Mouse (Mus musculus) gastrocnemius, postnatal 14 days (tissue): ENCODE results near the gene Tifab. TPM values are rescaled to one million over a fixed set of nuclear protein-coding genes. Genes with fewer than 3 reads are reported as not detected.

Experiments used
- DNase-seq: peaks from one replicate; pipeline ENCODE4 v3.0.0; 2021; ENCODE audit warnings: mixed read lengths
- intact Hi-C: fragments of 180-260 bp; cut with DNase I; formaldehyde crosslinking; loops from one replicate; pipeline ENCODE4 v1.15.1; 2025; ENCODE audit warnings: low total_unique reads
- total RNA-seq, 2 experiments: library from RNA; stranded (reverse); gene quantifications; 2 replicates each; pipeline ENCODE4 v1.2.3; 2021

The Tifab gene
- total RNA-seq, 2 experiments from 2014 or later: 0.31 to 0.44 TPM

GRCm38 (mm10) chr13:56144021-56144420, 34.7 kb downstream of the Tifab start:
- intact Hi-C loops: loop anchor here (5.0 kb wide), 1 partner anchor 42 kb away; no protein-coding TSS in a partner anchor
- DNase-seq: no peak

- no peak for DNase-seq
- intact Hi-C loops: loop anchor here (5.0 kb wide), 1 partner anchor 41 kb away; no protein-coding TSS in a partner anchor
These were observed 35.6 kb downstream of the Tifab start for GRCm38 (mm10) chr13:56143151-56143513.

- no peak for DNase-seq
- intact Hi-C loops: loop anchor here (5.0 kb wide), 1 partner anchor 40 kb away; no protein-coding TSS in a partner anchor
These were observed 36.1 kb downstream of the Tifab start for GRCm38 (mm10) chr13:56142382-56143150.

DNA sequence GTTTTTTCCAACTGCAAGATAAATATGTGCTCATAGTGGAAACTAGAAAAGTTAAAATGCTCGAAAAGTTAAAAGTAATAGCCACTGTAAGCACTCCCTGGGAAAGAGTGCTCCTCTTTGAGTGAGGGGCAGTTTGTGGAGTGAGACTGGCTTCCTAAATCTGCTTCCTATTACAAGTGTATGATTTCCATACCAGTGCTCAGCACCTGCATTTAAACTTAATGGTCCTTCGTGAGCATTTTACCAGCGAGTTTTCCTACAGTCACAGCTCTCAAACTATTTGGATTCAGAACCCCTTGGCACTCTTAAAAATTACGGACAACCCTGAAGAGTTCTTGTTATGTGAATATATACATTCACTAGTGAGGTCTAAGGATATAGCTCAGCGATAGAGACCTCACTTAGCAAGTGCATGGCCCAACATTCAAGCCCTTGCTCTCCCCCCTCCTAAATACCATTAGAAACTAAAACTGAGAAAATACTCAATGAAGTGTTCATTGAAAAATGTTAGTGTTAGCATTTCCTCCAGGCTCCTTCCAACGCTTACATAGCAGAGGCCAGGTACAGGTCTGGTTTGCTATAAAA, 39.4 kb downstream of the Tifab start:
- no peak for DNase-seq
- intact Hi-C loops: no loop called here

DNA sequence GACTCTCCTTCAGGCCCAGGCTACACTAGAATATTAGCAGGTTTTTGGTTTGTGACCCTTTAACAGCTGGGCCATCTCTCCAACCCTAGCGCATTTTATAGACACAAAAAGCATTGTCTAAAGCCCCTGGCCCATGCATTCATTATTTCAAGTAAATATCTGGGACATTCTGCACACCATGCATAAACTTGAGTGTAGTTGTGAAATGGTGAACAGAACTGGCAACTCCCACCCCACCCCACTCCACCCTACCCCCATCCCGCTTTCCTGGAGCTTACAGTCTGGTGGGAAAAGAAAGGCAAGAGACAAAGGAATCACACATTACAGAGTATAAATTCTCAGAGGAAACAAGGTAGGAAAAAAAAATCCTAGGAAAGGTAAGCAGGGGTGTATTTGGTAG, 42.5 kb downstream of the Tifab start, which contains the start of gene H2afy:
TSS of gene H2afy (minus strand) at position 162 of the 400 bp plus-strand sequence.
- intact Hi-C loops: no loop called here
- no peak for DNase-seq

DNA sequence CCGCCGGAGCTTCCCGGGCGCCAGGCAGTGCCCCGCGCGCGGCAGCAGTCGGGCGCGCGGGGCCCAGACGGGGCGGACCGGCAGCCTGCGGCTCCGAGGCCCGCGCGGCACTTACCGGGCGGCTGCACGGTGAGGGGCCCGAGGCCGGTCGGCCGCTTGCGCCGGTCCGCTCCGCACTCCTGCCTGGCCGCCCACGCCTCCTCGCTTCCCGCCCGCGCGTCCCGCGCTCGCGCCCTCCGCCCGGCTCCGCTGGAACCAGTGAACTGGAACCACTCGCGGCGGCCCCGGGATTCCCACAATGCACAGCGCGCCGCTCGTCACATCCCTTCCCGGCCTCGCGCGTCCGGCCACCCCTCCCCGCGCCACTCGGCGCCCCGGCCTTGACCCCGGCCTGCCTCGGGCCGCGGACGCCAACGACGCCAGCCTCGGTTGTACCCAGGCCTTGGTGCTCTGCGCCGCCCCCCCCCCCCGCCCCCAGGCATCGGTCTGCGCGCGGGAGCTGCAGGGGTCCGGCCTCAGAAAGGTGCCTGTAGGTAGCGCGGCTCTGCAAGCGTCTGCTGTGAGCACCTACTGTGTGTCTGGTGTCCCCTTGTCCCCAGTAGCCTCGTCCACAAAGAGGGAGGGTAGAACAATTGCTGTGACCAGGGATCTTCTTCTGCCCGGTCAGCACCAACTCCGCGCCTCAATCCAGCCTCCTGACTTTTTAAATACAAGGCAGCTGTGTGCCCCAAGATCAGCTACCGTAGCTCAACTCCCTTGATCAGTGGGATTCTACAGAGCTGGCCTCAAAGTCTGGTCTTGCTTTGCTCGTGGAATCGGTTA, 43.2 kb downstream of the Tifab start:
- DNase-seq: peak; percentile 92
- intact Hi-C loops: no loop called here

- DNase-seq: peak; percentile 47
- intact Hi-C loops: no loop called here
These were observed 44.0 kb downstream of the Tifab start for GRCm38 (mm10) chr13:56134631-56135181.

DNA sequence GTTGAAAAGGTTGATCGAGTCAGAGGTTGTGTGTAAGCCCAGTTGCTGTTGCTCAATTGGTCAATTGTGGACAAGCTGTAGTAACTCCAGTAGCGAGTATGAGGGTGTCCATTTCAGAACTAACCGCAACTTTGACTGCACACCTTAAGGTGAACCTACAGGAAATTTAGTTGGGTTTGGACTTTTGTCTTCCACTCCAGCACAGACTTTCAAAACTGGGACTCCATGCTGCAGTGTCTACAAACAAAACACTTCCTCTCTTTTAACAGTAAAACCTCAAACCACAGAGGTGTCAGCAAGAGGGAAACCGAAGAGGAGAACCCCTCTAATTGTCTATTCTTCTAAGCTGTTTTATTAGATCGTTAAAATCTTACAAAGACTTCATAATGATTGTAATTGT, 44.7 kb downstream of the Tifab start:
- no peak for DNase-seq
- intact Hi-C loops: no loop called here

GRCm38 (mm10) chr13:56132941-56133340, 45.7 kb downstream of the Tifab start:
- no peak for DNase-seq
- intact Hi-C loops: no loop called here

GRCm38 (mm10) chr13:56132326-56132936, 46.3 kb downstream of the Tifab start:
- intact Hi-C loops: no loop called here
- DNase-seq: no peak

- no peak for DNase-seq
These were observed 48.1 kb downstream of the Tifab start for GRCm38 (mm10) chr13:56130544-56130943.

GRCm38 (mm10) chr13:56129578-56129977, 49.1 kb downstream of the Tifab start:
- intact Hi-C loops: no loop called here
- no peak for DNase-seq

More at GRCm38 (mm10) chr13:56130544-56130943, 48.1 kb downstream of the Tifab start:
- intact Hi-C loops: no loop called here

DNA sequence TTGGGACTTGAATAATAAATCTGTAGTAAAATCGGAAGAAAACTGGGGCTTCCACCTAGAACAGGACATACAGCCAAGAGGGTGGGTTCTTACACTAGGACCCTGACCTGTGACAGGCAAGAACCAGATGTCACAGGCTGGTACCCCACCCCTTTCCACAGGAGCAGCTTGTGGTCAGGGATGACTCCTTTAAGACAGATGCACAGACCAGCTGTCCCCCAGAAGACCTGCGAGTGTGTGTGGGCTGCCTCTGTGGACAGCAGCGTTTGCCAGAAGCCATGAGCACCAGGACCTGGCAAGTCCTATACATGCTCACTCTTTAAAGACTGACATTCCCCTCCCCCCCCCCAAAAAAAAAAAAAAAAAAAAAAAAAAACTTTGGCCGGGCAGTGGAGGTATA, 49.7 kb downstream of the Tifab start:
- intact Hi-C loops: no loop called here
- DNase-seq: no peak

GRCm38 (mm10) chr13:56125632-56126031, 53.1 kb downstream of the Tifab start:
- no peak for DNase-seq
- intact Hi-C loops: no loop called here

Other genes with a start within 250 kb of the Tifab start
- 10 to 100 TPM; 60.8 to 61.3 TPM for gene H2afy, start 42.5 kb downstream of the Tifab start, total RNA-seq
- gene Neurog1, start 73.3 kb upstream of the Tifab start, total RNA-seq: not detected
- gene Cxcl14, start 117.7 kb upstream of the Tifab start, total RNA-seq: 10 to 100 TPM; 23.3 to 28.6 TPM
- gene Gm3045, start 247.7 kb upstream of the Tifab start, total RNA-seq: not detected